Mouse (Mus musculus): ENCODE data around the gene Hdac9.

Gene Hdac9

GRCm38 (mm10) chr12:34714266-34714939, 202.5 kb downstream of the Hdac9 start:
- in situ Hi-C loops (cut with MboI, MseI): no loop called here

- in situ Hi-C loops (cut with MboI, MseI): loop anchor here (10.0 kb wide), 1 partner anchor 217 kb away; the partner anchor contains the start of gene Hdac9
Measured at GRCm38 (mm10) chr12:34697981-34698380, 218.9 kb downstream of the Hdac9 start.

GRCm38 (mm10) chr12:34696736-34697135, 220.2 kb downstream of the Hdac9 start:
- in situ Hi-C loops (cut with MboI, MseI): loop anchor here (10.0 kb wide), 1 partner anchor 218 kb away; the partner anchor contains the start of gene Hdac9

- in situ Hi-C loops (cut with MboI, MseI): no loop called here
Measured at GRCm38 (mm10) chr12:34688941-34689340, 228.0 kb downstream of the Hdac9 start.

GRCm38 (mm10) chr12:34683375-34683774, 233.5 kb downstream of the Hdac9 start:
- in situ Hi-C loops (cut with MboI, MseI): no loop called here

- in situ Hi-C loops (cut with MboI, MseI): no loop called here
Measured at GRCm38 (mm10) chr12:34682657-34683056, 234.2 kb downstream of the Hdac9 start.

- in situ Hi-C loops (cut with MboI, MseI): no loop called here
Measured at GRCm38 (mm10) chr12:34680576-34680975, 236.3 kb downstream of the Hdac9 start.

GRCm38 (mm10) chr12:34677110-34677509, 239.8 kb downstream of the Hdac9 start:
- in situ Hi-C loops (cut with MboI, MseI): no loop called here

- in situ Hi-C loops (cut with MboI, MseI): no loop called here
Measured at GRCm38 (mm10) chr12:34674235-34674634, 242.7 kb downstream of the Hdac9 start.

- in situ Hi-C loops (cut with MboI, MseI): no loop called here
Measured at GRCm38 (mm10) chr12:34673539-34673938, 243.4 kb downstream of the Hdac9 start.

- in situ Hi-C loops (cut with MboI, MseI): loop anchor here (5.0 to 10.0 kb wide), 2 partner anchors 210 to 518 kb away; no protein-coding TSS in a partner anchor
Measured at GRCm38 (mm10) chr12:34664758-34665157, 252.1 kb downstream of the Hdac9 start.

- in situ Hi-C loops (cut with MboI, MseI): loop anchor here (5.0 to 10.0 kb wide), 2 partner anchors 207 to 521 kb away; no protein-coding TSS in a partner anchor
Measured at GRCm38 (mm10) chr12:34661378-34661777, 255.5 kb downstream of the Hdac9 start.

GRCm38 (mm10) chr12:34660027-34660426, 256.9 kb downstream of the Hdac9 start:
- in situ Hi-C loops (cut with MboI, MseI): loop anchor here (5.0 to 10.0 kb wide), 2 partner anchors 205 to 522 kb away; no protein-coding TSS in a partner anchor

- in situ Hi-C loops (cut with MboI, MseI): no loop called here
Measured at GRCm38 (mm10) chr12:34658568-34658967, 258.3 kb downstream of the Hdac9 start.

GRCm38 (mm10) chr12:34658119-34658518, 258.8 kb downstream of the Hdac9 start:
- in situ Hi-C loops (cut with MboI, MseI): no loop called here

GRCm38 (mm10) chr12:34653615-34654014, 263.3 kb downstream of the Hdac9 start:
- in situ Hi-C loops (cut with MboI, MseI): no loop called here

- in situ Hi-C loops (cut with MboI, MseI): no loop called here
Measured at GRCm38 (mm10) chr12:34648753-34649152, 268.1 kb downstream of the Hdac9 start.

GRCm38 (mm10) chr12:34641705-34642259, 275.1 kb downstream of the Hdac9 start:
- in situ Hi-C loops (cut with MboI, MseI): no loop called here

- in situ Hi-C loops (cut with MboI, MseI): loop anchor here (5.0 kb wide), 1 partner anchor 1165 kb away; no protein-coding TSS in a partner anchor
Measured at GRCm38 (mm10) chr12:34637238-34638124, 279.4 kb downstream of the Hdac9 start.

GRCm38 (mm10) chr12:34619101-34619500, 297.8 kb downstream of the Hdac9 start:
- in situ Hi-C loops (cut with MboI, MseI): no loop called here

- in situ Hi-C loops (cut with MboI, MseI): no loop called here
Measured at GRCm38 (mm10) chr12:34618321-34618720, 298.6 kb downstream of the Hdac9 start.

GRCm38 (mm10) chr12:34617836-34618235, 299.1 kb downstream of the Hdac9 start:
- in situ Hi-C loops (cut with MboI, MseI): no loop called here

Data from regulatory T cell (primary cell).